Mouse (Mus musculus) embryonic facial prominence, embryonic 10.5 days (tissue): ENCODE measurements around the gene Syvn1. TPM values are rescaled to one million over a fixed set of nuclear protein-coding genes. Genes with fewer than 3 reads are reported as not detected.

Experiments used
- DNase-seq: peaks from one replicate; pipeline ENCODE4 v3.0.0-alpha.2; 2017; ENCODE audit warnings: low spot score
- H3K27ac ChIP-seq: fragments of 300-500 bp; sonication (generic); replicated peaks from 2 replicates; pipeline ENCODE4 v1.5.1; 2016; ENCODE audit warnings: mild to moderate bottlenecking
- H3K27me3 ChIP-seq: fragments of 300-500 bp; sonication (generic); replicated peaks from 2 replicates; pipeline ENCODE4 v1.6.1; 2016; ENCODE audit warnings: low read depth, mild to moderate bottlenecking; ENCODE audit not compliant: poor library complexity, severe bottlenecking
- H3K36me3 ChIP-seq: fragments of 300-500 bp; sonication (generic); replicated peaks from 2 replicates; pipeline ENCODE4 v1.6.1; 2016; ENCODE audit warnings: mild to moderate bottlenecking, moderate library complexity
- H3K4me1 ChIP-seq: fragments of 300-500 bp; sonication (generic); 2 replicates; pipeline ENCODE4 v1.6.1; 2016
- H3K4me3 ChIP-seq: fragments of 300-500 bp; sonication (generic); 2 replicates; pipeline ENCODE4 v1.5.1; 2016; ENCODE audit warnings: mild to moderate bottlenecking, moderate library complexity
- H3K9me3 ChIP-seq: fragments of 300-500 bp; sonication (generic); 2 replicates; pipeline ENCODE4 v1.6.1; 2016; ENCODE audit warnings: mild to moderate bottlenecking
- WGBS: fragments of 180-500 bp; shearing (Covaris S2); methylation state at CpG from one replicate; pipeline ENCODE4 v1.1.7; 2016; 5-methylcytosine and 5-hydroxymethylcytosine counted together
- polyA plus RNA-seq: library from polyadenylated mRNA; unstranded; fragments of >200 nt; fragmentation: Nextera tagmentation; extraction: Ambion mirVana; gene quantifications from 2 replicates; pipeline ENCODE4 v1.2.1, GENCODE M21; 2016

Syvn1 gene
- polyA plus RNA-seq, 1 experiment from 2014 or later: 34.5 TPM

GRCm38 (mm10) chr19:6061641-6062302 lies 15.4 kb downstream of the Syvn1 start:
- Histone ChIP-seq H3K27ac (peak overlapping the region; percentile 94), H3K4me3 (peak overlapping the region; percentile 94), H3K9me3 (no peaks in the 10 kb centered on the region), H3K4me1 (peaks cover 45% of the 10 kb centered on the region), H3K27me3 (no peaks in the 10 kb centered on the region), H3K36me3 (peaks cover 38% of the 10 kb centered on the region)
- DNase-seq: peak; percentile 56
- 3% methylated on average over 44 of the region's 44 CpGs for WGBS

GRCm38 (mm10) chr19:6062418-6062817 lies 16.0 kb downstream of the Syvn1 start:
- DNase-seq: peak; percentile 8
- H3K36me3 ChIP-seq: peaks cover 38% of the 10 kb centered on the region
- WGBS: 75% methylated on average over 5 of the region's 5 CpGs
- peaks cover 49% of the 10 kb centered on the region for H3K4me1 ChIP-seq
- peak overlapping the region; percentile 94 for H3K27ac ChIP-seq
- H3K27me3 ChIP-seq: no peaks in the 10 kb centered on the region
- no peaks in the 10 kb centered on the region for H3K9me3 ChIP-seq
- H3K4me3 ChIP-seq: peak overlapping the region; percentile 94

- Histone ChIP-seq H3K27me3 (no peaks in the 10 kb centered on the region), H3K27ac (no peak overlapping the region), H3K36me3 (peaks cover 38% of the 10 kb centered on the region), H3K4me1 (peaks cover 56% of the 10 kb centered on the region), H3K9me3 (no peaks in the 10 kb centered on the region), H3K4me3 (peak overlapping the region; percentile 94; the same call in 1 of the 2 replicates)
- WGBS: 94% methylated on average over 6 of the region's 6 CpGs
- peak; percentile 7 for DNase-seq
Measured at GRCm38 (mm10) chr19:6063081-6063480, 16.7 kb downstream of the Syvn1 start.

GRCm38 (mm10) chr19:6066571-6066970 lies 20.2 kb downstream of the Syvn1 start:
- Histone ChIP-seq H3K9me3 (no peaks in the 10 kb centered on the region), H3K27me3 (no peaks in the 10 kb centered on the region), H3K27ac (peak overlapping the region; percentile 81), H3K36me3 (peaks cover 51% of the 10 kb centered on the region), H3K4me1 (peaks cover 43% of the 10 kb centered on the region), H3K4me3 (peak overlapping the region; percentile 66)
- WGBS: 42% methylated on average over 5 of the region's 5 CpGs
- no peak for DNase-seq

DNA sequence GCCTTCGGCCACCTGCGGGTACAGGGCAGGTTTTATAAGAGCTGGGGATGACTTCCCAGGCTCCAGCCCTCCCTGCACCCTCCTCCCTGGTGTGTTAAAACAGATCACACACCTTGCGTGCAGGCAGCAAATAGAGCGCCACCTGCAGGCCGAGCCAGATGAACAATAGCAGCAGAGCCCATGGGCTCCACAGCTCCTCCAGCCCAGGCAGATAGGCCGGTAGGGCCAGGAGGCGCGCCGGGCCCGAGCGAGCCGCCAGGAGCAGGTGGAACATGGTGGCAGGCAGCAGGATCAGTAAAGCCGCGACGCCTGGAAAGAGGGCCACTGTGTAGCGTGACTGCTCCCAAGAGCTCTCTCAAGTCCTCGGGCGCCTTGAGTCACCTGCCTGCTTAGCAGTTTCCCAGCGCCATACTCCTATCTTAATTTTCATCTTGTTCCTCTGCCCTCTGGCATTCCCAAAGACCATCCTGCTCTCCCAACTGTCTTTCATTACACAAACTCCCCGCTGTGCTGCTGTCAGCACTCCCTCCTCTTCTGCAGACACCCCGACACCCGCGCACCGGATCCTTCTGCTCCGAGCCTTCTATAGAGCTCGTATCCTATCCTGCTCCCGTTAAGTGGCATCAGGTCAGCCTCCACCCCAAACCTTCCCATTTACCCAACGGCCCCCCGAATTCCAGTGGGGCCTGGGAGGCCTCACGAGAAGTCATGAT lies 20.8 kb downstream of the Syvn1 start:
- no peaks in the 10 kb centered on the region for H3K9me3 ChIP-seq
- WGBS: under 1% methylated on average over 30 of the region's 30 CpGs
- H3K4me1 ChIP-seq: peaks cover 37% of the 10 kb centered on the region
- peaks cover 52% of the 10 kb centered on the region for H3K36me3 ChIP-seq
- no peaks in the 10 kb centered on the region for H3K27me3 ChIP-seq
- peak; percentile 90 for DNase-seq
- peak overlapping the region; percentile 66 for H3K4me3 ChIP-seq
- peak overlapping the region; percentile 81 for H3K27ac ChIP-seq

DNA sequence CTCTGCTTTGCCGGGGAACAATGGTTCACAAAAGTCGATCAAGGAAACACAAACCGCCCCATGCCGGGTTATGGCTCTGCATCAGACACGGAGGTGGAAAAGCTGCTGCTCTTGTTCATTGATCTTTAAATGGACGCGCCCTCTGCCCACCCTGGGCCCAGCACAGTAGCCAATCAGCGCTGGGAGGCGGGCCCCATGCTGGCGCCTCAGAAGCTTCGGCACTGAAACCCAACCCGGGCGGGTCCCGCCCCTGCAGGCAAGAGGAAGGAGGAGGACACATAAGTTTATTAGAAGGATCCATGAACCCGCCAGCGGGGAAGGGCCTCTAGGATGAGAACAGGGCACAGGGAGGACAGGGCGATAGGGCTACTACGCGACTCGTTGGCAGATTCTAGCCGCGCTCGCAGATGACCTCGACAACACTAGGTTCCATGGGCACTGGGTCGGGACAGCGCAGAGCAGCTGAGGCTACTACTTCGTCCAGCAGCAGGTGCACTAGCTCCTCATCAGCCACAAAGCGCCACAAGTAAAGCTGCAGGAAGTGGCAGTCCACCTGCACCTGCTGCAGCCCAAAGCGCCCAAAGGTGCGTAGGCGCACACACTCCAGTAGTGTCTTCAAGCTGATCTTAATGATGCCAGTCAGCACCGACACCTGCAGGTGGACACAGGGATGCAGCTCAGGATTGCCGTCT lies 21.5 kb downstream of the Syvn1 start, which contains the start of gene Tm7sf2:
Gene Tm7sf2 (minus strand): TSS at position 650 of the 692 bp plus-strand sequence.
- Histone ChIP-seq H3K27me3 (no peaks in the 10 kb centered on the region), H3K4me1 (peaks cover 30% of the 10 kb centered on the region), H3K9me3 (no peaks in the 10 kb centered on the region), H3K27ac (peak within 1 kb of the TSS; percentile 81), H3K4me3 (peak within 1 kb of the TSS; percentile 66), H3K36me3 (peaks cover 49% of the 10 kb centered on the region)
- peak; percentile 95 for DNase-seq
- WGBS: 9% methylated on average over 33 of the region's 33 CpGs

DNA sequence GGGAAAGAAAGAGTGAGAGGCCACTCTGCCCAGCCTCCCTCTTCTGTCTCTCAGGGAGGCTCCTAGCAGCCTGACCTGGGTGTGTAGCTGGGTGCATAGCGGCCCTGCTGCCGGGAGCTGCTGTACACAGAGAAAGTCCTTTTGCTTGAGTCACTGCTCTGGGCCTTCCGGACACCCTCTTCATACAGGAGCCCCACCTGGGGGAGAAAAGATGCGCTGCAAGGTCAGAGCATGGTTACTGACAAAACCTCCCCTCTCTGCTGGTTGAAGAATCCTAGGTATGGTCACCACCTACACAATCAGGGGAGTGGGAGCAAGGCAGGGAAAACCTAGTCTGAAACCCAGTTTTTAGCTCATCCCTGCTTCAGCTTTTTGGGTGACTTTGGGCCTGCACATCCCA lies 22.6 kb downstream of the Syvn1 start:
- Histone ChIP-seq H3K4me3 (peak overlapping the region; percentile 66; the same call in 1 of the 2 replicates), H3K27ac (no peak overlapping the region), H3K36me3 (peaks cover 49% of the 10 kb centered on the region), H3K4me1 (peaks cover 26% of the 10 kb centered on the region), H3K9me3 (no peaks in the 10 kb centered on the region), H3K27me3 (no peaks in the 10 kb centered on the region)
- WGBS: 83% methylated on average over 4 of the region's 4 CpGs
- DNase-seq: no peak

- H3K36me3 ChIP-seq: peaks cover 55% of the 10 kb centered on the region
- 93% methylated on average over 10 of the region's 10 CpGs for WGBS
Measured at GRCm38 (mm10) chr19:6069851-6070250, 23.5 kb downstream of the Syvn1 start.

DNA sequence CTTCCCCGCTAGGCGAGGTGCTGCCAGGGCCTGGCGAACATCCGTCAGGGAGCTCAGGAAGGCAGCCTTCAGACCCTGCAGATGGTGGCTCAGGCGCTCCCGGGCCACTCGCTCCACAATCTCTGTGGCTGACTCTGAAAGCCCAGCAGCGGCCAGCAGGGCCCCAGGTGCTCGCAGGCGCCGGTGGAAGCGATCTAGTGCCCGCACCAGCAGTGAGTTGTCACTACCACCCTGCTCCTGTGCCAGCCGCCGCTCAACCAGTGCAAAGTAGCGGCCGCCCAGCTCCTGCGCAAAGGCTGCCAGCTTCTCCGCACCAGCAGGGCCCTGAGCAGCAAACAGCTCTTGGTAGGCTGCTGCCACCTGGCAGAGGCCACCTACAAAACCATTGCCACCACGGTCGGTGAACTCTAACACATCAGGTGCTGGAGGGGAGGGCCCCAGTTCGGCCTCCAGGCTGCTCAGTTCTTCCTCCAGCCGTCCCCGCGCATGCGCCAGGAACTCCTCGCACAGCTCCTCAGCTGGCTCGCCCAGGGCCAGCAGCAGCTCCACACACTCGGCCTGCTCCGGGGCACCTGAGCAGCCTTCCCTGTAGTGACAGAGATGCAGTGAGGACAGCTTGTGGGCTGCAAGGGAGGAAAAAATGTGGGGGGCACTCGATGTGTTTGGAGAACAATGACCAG lies 24.3 kb downstream of the Syvn1 start:
- Histone ChIP-seq H3K9me3 (no peaks in the 10 kb centered on the region), H3K27me3 (no peaks in the 10 kb centered on the region), H3K27ac (no peak overlapping the region), H3K4me1 (peaks cover 28% of the 10 kb centered on the region), H3K36me3 (peaks cover 63% of the 10 kb centered on the region), H3K4me3 (peak overlapping the region; percentile 21; the same call in 1 of the 2 replicates)
- 92% methylated on average over 31 of the region's 31 CpGs for WGBS
- DNase-seq: no peak

More at GRCm38 (mm10) chr19:6069851-6070250, 23.5 kb downstream of the Syvn1 start:
- Histone ChIP-seq H3K27ac (no peak overlapping the region), H3K4me3 (no peak overlapping the region; the same call in 1 of the 2 replicates), H3K4me1 (peaks cover 26% of the 10 kb centered on the region), H3K9me3 (no peaks in the 10 kb centered on the region), H3K27me3 (no peaks in the 10 kb centered on the region)
- no peak for DNase-seq

DNA sequence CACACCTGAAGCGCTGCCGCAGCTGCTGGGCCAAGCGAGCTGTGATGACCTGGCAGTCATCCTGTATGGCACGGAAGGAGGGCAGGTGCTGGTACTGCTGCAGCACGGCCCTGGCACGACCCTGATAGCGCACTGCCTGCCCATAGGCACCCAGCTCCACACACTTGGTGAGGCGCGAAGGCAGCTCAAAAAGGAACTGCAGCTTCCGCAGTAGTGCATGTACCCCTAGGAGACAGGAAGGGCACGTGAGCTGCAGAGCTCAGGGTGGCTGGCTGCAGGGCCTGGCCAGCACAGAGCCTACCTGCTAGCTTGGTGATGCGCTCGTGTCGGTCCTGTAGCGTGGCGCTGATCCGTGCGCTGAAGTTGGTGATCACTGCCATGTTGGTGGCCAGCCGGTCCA lies 24.9 kb downstream of the Syvn1 start:
- H3K9me3 ChIP-seq: no peaks in the 10 kb centered on the region
- peak overlapping the region; percentile 21; the same call in 1 of the 2 replicates for H3K4me3 ChIP-seq
- WGBS: 93% methylated on average over 19 of the region's 19 CpGs
- H3K36me3 ChIP-seq: peaks cover 63% of the 10 kb centered on the region
- H3K27ac ChIP-seq: no peak overlapping the region
- peaks cover 30% of the 10 kb centered on the region for H3K4me1 ChIP-seq
- H3K27me3 ChIP-seq: no peaks in the 10 kb centered on the region
- DNase-seq: no peak

GRCm38 (mm10) chr19:6073889-6074288 lies 27.5 kb downstream of the Syvn1 start:
- no peak for DNase-seq
- 96% methylated on average over 5 of the region's 5 CpGs for WGBS
- peaks cover 19% of the 10 kb centered on the region for H3K4me1 ChIP-seq
- H3K27ac ChIP-seq: no peak overlapping the region
- H3K27me3 ChIP-seq: no peaks in the 10 kb centered on the region
- H3K9me3 ChIP-seq: no peaks in the 10 kb centered on the region
- peaks cover 59% of the 10 kb centered on the region for H3K36me3 ChIP-seq
- H3K4me3 ChIP-seq: no peak overlapping the region
